8 mouse cellular contexts compared by ENCODE assay signal in genomic region chr12:31948101-31949000, GRCm38 (mm10). TPM values are rescaled to one million over a fixed set of nuclear protein-coding genes. Genes with fewer than 3 reads are reported as not detected.
DNase-seq lines count a peak whose midpoint lies in the region; ATAC-seq and TF ChIP-seq lines count a peak whose summit lies in the region.

No protein-coding gene starts in this region.

- no peak for DNase-seq in lung, adult 2 months
- DNase-seq in lung, postnatal 25 days (ENCODE audit: low spot score), result no peak
- DNase-seq in embryonic facial prominence, embryonic 14.5 days (ENCODE audit: low spot score), result no peak
- DNase-seq in Muller cell, postnatal 12 days (ENCODE audit: inconsistent ontology term), result no peak
- DNase-seq in urinary bladder, postnatal 4 days (ENCODE audit: low spot score in 2 of 2), result no peak
- DNase-seq in urinary bladder, postnatal 14 days (ENCODE audit: low spot score), result no peak

- H3K27me3 ChIP-seq in embryonic facial prominence, embryonic 14.5 days (replicated peaks; ENCODE audit: control insufficient read depth, insufficient read depth, low read length), result no peaks in the 10 kb centered on the region
- no peaks in the 10 kb centered on the region for H3K27me3 ChIP-seq in intestine, postnatal 0 days (replicated peaks; ENCODE audit: control insufficient read depth, insufficient read depth, low read length)
- H3K27me3 ChIP-seq in neural tube, embryonic 14.5 days (ENCODE audit: control insufficient read depth, insufficient read depth, low read length), result no peaks in the 10 kb centered on the region

- H3K4me2 ChIP-seq in embryonic facial prominence, embryonic 14.5 days (ENCODE audit: low read depth, low read length), result peak overlapping the region; percentile 67
- peak overlapping the region; percentile 70 for H3K4me2 ChIP-seq in intestine, postnatal 0 days (replicated peaks; ENCODE audit: low read depth)
- peak overlapping the region; percentile 48 for H3K4me2 ChIP-seq in neural tube, embryonic 14.5 days (ENCODE audit: low read depth, low read length)

- H3K9me3 ChIP-seq in embryonic facial prominence, embryonic 14.5 days (ENCODE audit: control insufficient read depth, low read length), result no peaks in the 10 kb centered on the region
- no peaks in the 10 kb centered on the region for H3K9me3 ChIP-seq in intestine, postnatal 0 days (ENCODE audit: control insufficient read depth)
- H3K9me3 ChIP-seq in neural tube, embryonic 14.5 days (ENCODE audit: control insufficient read depth, low read length), result no peaks in the 10 kb centered on the region

- TF ChIP-seq POLR2A in lung, adult 2 months (IDR thresholded peaks at IDR 0.05; ENCODE audit: borderline replicate concordance, extremely low read depth, low read depth, low read length), result no peak

- no peak for ATAC-seq in embryonic facial prominence, embryonic 14.5 days (ENCODE audit: low read depth)
- no peak for ATAC-seq in intestine, postnatal 0 days
- no peak for ATAC-seq in neural tube, embryonic 14.5 days (ENCODE audit: low read depth)

- peaks cover 9% of the 10 kb centered on the region for H3K4me1 ChIP-seq in lung, adult 2 months (ENCODE audit: control insufficient read depth, insufficient read depth, low read length)
- H3K4me1 ChIP-seq in embryonic facial prominence, embryonic 14.5 days (ENCODE audit: control insufficient read depth, insufficient read depth, low read length), result 0 out of 2 replicates have a peak, but pooled peaks cover 5% of the 10 kb centered on the region
- no peaks in the 10 kb centered on the region for H3K4me1 ChIP-seq in intestine, postnatal 0 days (replicated peaks; ENCODE audit: control insufficient read depth, insufficient read depth, low read length)
- no peaks in the 10 kb centered on the region for H3K4me1 ChIP-seq in neural tube, embryonic 14.5 days (ENCODE audit: control insufficient read depth, insufficient read depth, low read length)

- H3K36me3 ChIP-seq in embryonic facial prominence, embryonic 14.5 days (ENCODE audit: control insufficient read depth, insufficient read depth, low read length), result peaks cover 6% of the 10 kb centered on the region
- H3K36me3 ChIP-seq in intestine, postnatal 0 days (ENCODE audit: control insufficient read depth, insufficient read depth), result peaks cover 7% of the 10 kb centered on the region; the same call in 1 of the 2 replicates
- no peaks in the 10 kb centered on the region for H3K36me3 ChIP-seq in neural tube, embryonic 14.5 days (ENCODE audit: control insufficient read depth, insufficient read depth, low read length)

- H3K9ac ChIP-seq in embryonic facial prominence, embryonic 14.5 days (ENCODE audit: low read depth, low read length), result peak overlapping the region; percentile 97
- peak overlapping the region; percentile 100 for H3K9ac ChIP-seq in intestine, postnatal 0 days (ENCODE audit: low read depth, low read length)
- H3K9ac ChIP-seq in neural tube, embryonic 14.5 days (replicated peaks; ENCODE audit: low read depth, low read length), result peak overlapping the region; percentile 89; the same call in 1 of the 2 replicates

- peak overlapping the region; percentile 76 for H3K4me3 ChIP-seq in lung, adult 2 months (replicated peaks; ENCODE audit: extremely low read depth, low read depth, low read length)
- H3K4me3 ChIP-seq in embryonic facial prominence, embryonic 14.5 days (ENCODE audit: low read depth, low read length), result peak overlapping the region; percentile 85
- H3K4me3 ChIP-seq in intestine, postnatal 0 days (ENCODE audit: low read depth, low read length), result peak overlapping the region; percentile 89
- H3K4me3 ChIP-seq in neural tube, embryonic 14.5 days (ENCODE audit: low read depth, low read length), result peak overlapping the region; percentile 89

- WGBS in lung, adult 2 months, result 17% methylated on average over 7 of the region's 7 CpGs
- WGBS in embryonic facial prominence, embryonic 14.5 days, result 23% methylated on average over 7 of the region's 7 CpGs
- 25% methylated on average over 7 of the region's 7 CpGs for WGBS in intestine, postnatal 0 days
- WGBS in neural tube, embryonic 14.5 days, result 14% methylated on average over 7 of the region's 7 CpGs

- no peak for TF ChIP-seq CTCF in lung, adult 2 months (IDR thresholded peaks at IDR 0.05; ENCODE audit: insufficient read depth, low read length)
- TF ChIP-seq CTCF in intestine, postnatal 0 days (IDR thresholded peaks at IDR 0.05; ENCODE audit: low read depth), result no peak

- peak overlapping the region; percentile 100 for H3K27ac ChIP-seq in embryonic facial prominence, embryonic 14.5 days (replicated peaks; ENCODE audit: low read depth, low read length)
- peak overlapping the region; percentile 100; the same call in 1 of the 2 replicates for H3K27ac ChIP-seq in intestine, postnatal 0 days (ENCODE audit: low read depth, low read length)
- H3K27ac ChIP-seq in neural tube, embryonic 14.5 days (ENCODE audit: low read depth, low read length), result peak overlapping the region; percentile 97; the same call in 1 of the 2 replicates

RNA-seq across cellular contexts. Expression of gene Hbp1, which starts 2.0 kb away (rescaled TPM):
- 51.4 and 72.6 TPM in 2 replicates for polyA plus RNA-seq in lung, adult 2 months (2012; rRNA removed)
- polyA plus RNA-seq in embryonic facial prominence, embryonic 14.5 days (2014; fragmentation: Nextera tagmentation; extraction: Ambion mirVana), result 116 and 129 TPM in 2 replicates
- polyA plus RNA-seq in intestine, postnatal 0 days (2015; fragmentation: Nextera tagmentation; extraction: Ambion mirVana), result 63.3 and 68.0 TPM in 2 replicates
- polyA plus RNA-seq in neural tube, embryonic 14.5 days (2014; fragmentation: Nextera tagmentation; extraction: Ambion mirVana), result 47.4 and 58.2 TPM in 2 replicates
